Mouse (Mus musculus) right cerebral cortex, postnatal 25 days (tissue): ENCODE results near the gene Krtap19-5.

ENCODE experiments used
- DNase-seq: peaks from one replicate; pipeline ENCODE4 v3.0.0; 2022

The Krtap19-5 gene

GRCm38 (mm10) chr16:88896357-88896756 is at the start of gene Krtap19-5:
Krtap19-5 (minus strand) TSS chr16:88896457.
- DNase-seq = no peak

GRCm38 (mm10) chr16:88941106-88941505 is 44.8 kb upstream of the Krtap19-5 start:
- no peak for DNase-seq

- no peak for DNase-seq
These were observed 42.0 kb upstream of the Krtap19-5 start for GRCm38 (mm10) chr16:88938252-88938651.

- DNase-seq = no peak
These were observed 35.9 kb upstream of the Krtap19-5 start, which contains the start of gene Krtap19-9b for GRCm38 (mm10) chr16:88932165-88932564. Krtap19-9b (minus strand) TSS chr16:88932265.

- DNase-seq = no peak
These were observed 9.4 kb downstream of the Krtap19-5 start for GRCm38 (mm10) chr16:88886870-88887269.

- no peak for DNase-seq
These were observed 11.3 kb downstream of the Krtap19-5 start, which contains the start of gene Krtap19-4 for GRCm38 (mm10) chr16:88884989-88885388. Krtap19-4 (minus strand) TSS chr16:88885089.

GRCm38 (mm10) chr16:88877938-88878337 is 18.3 kb downstream of the Krtap19-5 start, which contains the start of gene Krtap19-3:
Krtap19-3 (minus strand) TSS chr16:88878038.
- DNase-seq = no peak

GRCm38 (mm10) chr16:88874169-88874568 is 22.1 kb downstream of the Krtap19-5 start, which contains the start of gene Krtap19-2:
Krtap19-2 (minus strand) TSS chr16:88874269.
- DNase-seq = no peak

GRCm38 (mm10) chr16:88869311-88869710 is 26.9 kb downstream of the Krtap19-5 start, which contains the start of gene Krtap19-1:
Krtap19-1 (minus strand) TSS chr16:88869411.
- no peak for DNase-seq

- DNase-seq = no peak
These were observed 31.3 kb downstream of the Krtap19-5 start for GRCm38 (mm10) chr16:88864887-88865407.

GRCm38 (mm10) chr16:88851450-88851849 is 44.8 kb downstream of the Krtap19-5 start:
- DNase-seq = no peak

GRCm38 (mm10) chr16:88848558-88848957 is 47.7 kb downstream of the Krtap19-5 start:
- no peak for DNase-seq

GRCm38 (mm10) chr16:88847363-88847762 is 48.9 kb downstream of the Krtap19-5 start:
- DNase-seq = no peak
